Mouse (Mus musculus): ENCODE results near the gene Rpl23. TPM values are rescaled to one million over a fixed set of nuclear protein-coding genes. Genes with fewer than 3 reads are reported as not detected.

Gene Rpl23
- polyA plus RNA-seq, 1 experiment from 2014 or later, result 363 TPM

- Histone ChIP-seq H3K4me2 (ENCODE audit: low read length) (no peak overlapping the region), H3K27ac (replicated peaks; ENCODE audit: low read depth, low read length) (0 out of 2 replicates have a peak overlapping the region, but pooled peaks have one; percentile 17), H3K27me3 (ENCODE audit: control insufficient read depth, insufficient read depth, low read length) (no peaks in the 10 kb centered on the region), H3K4me1 (ENCODE audit: control insufficient read depth, insufficient read depth, low read length) (no peaks in the 10 kb centered on the region), H3K4me3 (replicated peaks; ENCODE audit: low read depth, low read length) (no peak overlapping the region), H3K9me3 (ENCODE audit: control insufficient read depth, low read length) (no peaks in the 10 kb centered on the region), H3K36me3 (ENCODE audit: control insufficient read depth, insufficient read depth, low read length) (peaks cover 66% of the 10 kb centered on the region), H3K9ac (replicated peaks; ENCODE audit: low read length) (no peak overlapping the region)
- no peak for ATAC-seq (ENCODE audit: low FRiP score, low TSS enrichment)
- WGBS, result 77% methylated on average over 6 of the region's 6 CpGs
- no peak for DNase-seq
Measured at GRCm38 (mm10) chr11:97824895-97825294, 42.7 kb upstream of the Rpl23 start.

- Histone ChIP-seq H3K9me3 (ENCODE audit: control insufficient read depth, low read length) (no peaks in the 10 kb centered on the region), H3K9ac (replicated peaks; ENCODE audit: low read length) (no peak overlapping the region), H3K4me2 (ENCODE audit: low read length) (no peak overlapping the region), H3K27ac (replicated peaks; ENCODE audit: low read depth, low read length) (no peak overlapping the region), H3K36me3 (ENCODE audit: control insufficient read depth, insufficient read depth, low read length) (peaks cover 64% of the 10 kb centered on the region), H3K27me3 (ENCODE audit: control insufficient read depth, insufficient read depth, low read length) (no peaks in the 10 kb centered on the region), H3K4me1 (ENCODE audit: control insufficient read depth, insufficient read depth, low read length) (no peaks in the 10 kb centered on the region), H3K4me3 (replicated peaks; ENCODE audit: low read depth, low read length) (no peak overlapping the region)
- 96% methylated on average over 11 of the region's 11 CpGs for WGBS
- DNase-seq, result no peak
- ATAC-seq (ENCODE audit: low FRiP score, low TSS enrichment), result no peak
Measured at GRCm38 (mm10) chr11:97824168-97824567, 41.9 kb upstream of the Rpl23 start.

GRCm38 (mm10) chr11:97822840-97823603 lies 40.8 kb upstream of the Rpl23 start:
- H3K9me3 ChIP-seq (ENCODE audit: control insufficient read depth, low read length), result no peaks in the 10 kb centered on the region
- H3K27me3 ChIP-seq (ENCODE audit: control insufficient read depth, insufficient read depth, low read length), result no peaks in the 10 kb centered on the region
- no peak overlapping the region for H3K4me2 ChIP-seq (ENCODE audit: low read length)
- H3K4me3 ChIP-seq (replicated peaks; ENCODE audit: low read depth, low read length), result no peak overlapping the region
- peaks cover 65% of the 10 kb centered on the region for H3K36me3 ChIP-seq (ENCODE audit: control insufficient read depth, insufficient read depth, low read length)
- H3K9ac ChIP-seq (replicated peaks; ENCODE audit: low read length), result no peak overlapping the region
- H3K27ac ChIP-seq (replicated peaks; ENCODE audit: low read depth, low read length), result no peak overlapping the region
- peaks cover 9% of the 10 kb centered on the region for H3K4me1 ChIP-seq (ENCODE audit: control insufficient read depth, insufficient read depth, low read length)
- 75% methylated on average over 20 of the region's 20 CpGs for WGBS
- ATAC-seq (ENCODE audit: low FRiP score, low TSS enrichment) (no peak), DNase-seq (no peak)

GRCm38 (mm10) chr11:97821401-97822064 lies 39.3 kb upstream of the Rpl23 start:
- Histone ChIP-seq H3K27ac (replicated peaks; ENCODE audit: low read depth, low read length) (no peak overlapping the region), H3K9ac (replicated peaks; ENCODE audit: low read length) (no peak overlapping the region), H3K36me3 (ENCODE audit: control insufficient read depth, insufficient read depth, low read length) (peaks cover 68% of the 10 kb centered on the region), H3K4me1 (ENCODE audit: control insufficient read depth, insufficient read depth, low read length) (peaks cover 16% of the 10 kb centered on the region), H3K27me3 (ENCODE audit: control insufficient read depth, insufficient read depth, low read length) (no peaks in the 10 kb centered on the region), H3K4me3 (replicated peaks; ENCODE audit: low read depth, low read length) (no peak overlapping the region), H3K9me3 (ENCODE audit: control insufficient read depth, low read length) (no peaks in the 10 kb centered on the region), H3K4me2 (ENCODE audit: low read length) (no peak overlapping the region)
- ATAC-seq (ENCODE audit: low FRiP score, low TSS enrichment) (no peak), DNase-seq (no peak)
- WGBS, result 90% methylated on average over 8 of the region's 8 CpGs

DNA sequence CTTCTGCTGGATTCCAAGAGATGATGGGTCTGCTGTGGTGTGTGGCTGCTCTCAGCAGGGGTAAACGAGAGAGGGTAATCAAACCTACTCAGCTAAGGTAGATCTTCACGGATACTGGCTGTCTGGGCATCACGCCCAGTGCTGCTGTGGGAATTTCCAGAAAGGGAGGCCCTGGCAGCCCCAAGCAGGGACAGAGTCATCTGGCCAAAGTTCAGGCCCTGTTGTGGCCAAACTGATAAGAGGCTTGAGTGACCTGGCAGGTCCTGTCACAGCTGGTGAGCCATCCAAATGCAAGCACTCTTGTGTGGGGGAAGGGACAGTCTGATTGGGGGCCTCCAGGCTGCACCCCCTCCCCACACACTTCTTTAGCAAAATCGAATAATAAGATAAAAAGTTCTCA lies 38.6 kb upstream of the Rpl23 start:
- H3K9me3 ChIP-seq (ENCODE audit: control insufficient read depth, low read length), result no peaks in the 10 kb centered on the region
- peaks cover 20% of the 10 kb centered on the region for H3K4me1 ChIP-seq (ENCODE audit: control insufficient read depth, insufficient read depth, low read length)
- DNase-seq (no peak), ATAC-seq (ENCODE audit: low FRiP score, low TSS enrichment) (no peak)
- no peaks in the 10 kb centered on the region for H3K27me3 ChIP-seq (ENCODE audit: control insufficient read depth, insufficient read depth, low read length)
- H3K4me2 ChIP-seq (ENCODE audit: low read length), result no peak overlapping the region
- peaks cover 68% of the 10 kb centered on the region for H3K36me3 ChIP-seq (ENCODE audit: control insufficient read depth, insufficient read depth, low read length)
- 70% methylated on average over 4 of the region's 4 CpGs for WGBS
- H3K27ac ChIP-seq (replicated peaks; ENCODE audit: low read depth, low read length), result no peak overlapping the region
- H3K9ac ChIP-seq (replicated peaks; ENCODE audit: low read length), result no peak overlapping the region
- no peak overlapping the region for H3K4me3 ChIP-seq (replicated peaks; ENCODE audit: low read depth, low read length)

DNA sequence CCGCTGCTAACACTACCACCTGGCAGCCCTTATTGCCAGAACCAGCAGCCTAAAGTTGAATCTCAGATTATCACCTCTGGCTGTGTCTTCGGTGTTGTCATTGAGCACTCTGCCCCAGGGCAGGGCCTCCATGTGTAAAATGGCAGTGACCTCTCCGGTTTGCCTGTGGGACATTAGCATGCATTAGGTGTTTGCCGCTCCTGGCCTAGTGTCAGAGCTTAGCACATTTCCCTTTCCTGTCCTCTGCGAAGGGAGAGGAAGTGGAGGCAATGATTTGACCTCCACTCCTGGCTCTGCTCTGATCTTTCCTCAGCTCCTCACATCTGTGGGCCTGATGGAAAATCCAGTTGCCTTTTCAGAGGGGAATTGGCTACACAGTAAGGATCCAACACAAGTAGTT lies 37.7 kb upstream of the Rpl23 start:
- H3K27ac ChIP-seq (replicated peaks; ENCODE audit: low read depth, low read length), result no peak overlapping the region

GRCm38 (mm10) chr11:97819102-97819501 lies 36.9 kb upstream of the Rpl23 start:
- Histone ChIP-seq H3K4me1 (ENCODE audit: control insufficient read depth, insufficient read depth, low read length) (peaks cover 21% of the 10 kb centered on the region), H3K36me3 (ENCODE audit: control insufficient read depth, insufficient read depth, low read length) (peaks cover 66% of the 10 kb centered on the region), H3K9me3 (ENCODE audit: control insufficient read depth, low read length) (no peaks in the 10 kb centered on the region), H3K4me3 (replicated peaks; ENCODE audit: low read depth, low read length) (no peak overlapping the region), H3K27me3 (ENCODE audit: control insufficient read depth, insufficient read depth, low read length) (no peaks in the 10 kb centered on the region), H3K4me2 (ENCODE audit: low read length) (no peak overlapping the region), H3K9ac (replicated peaks; ENCODE audit: low read length) (no peak overlapping the region), H3K27ac (replicated peaks; ENCODE audit: low read depth, low read length) (peak overlapping the region; percentile 68)
- DNase-seq (no peak), ATAC-seq (ENCODE audit: low FRiP score, low TSS enrichment) (no peak)
- WGBS, result 40% methylated on average over 4 of the region's 4 CpGs

More for the DNA sequence above, 37.7 kb upstream of the Rpl23 start:
- Histone ChIP-seq H3K4me2 (ENCODE audit: low read length) (no peak overlapping the region), H3K9me3 (ENCODE audit: control insufficient read depth, low read length) (no peaks in the 10 kb centered on the region), H3K27me3 (ENCODE audit: control insufficient read depth, insufficient read depth, low read length) (no peaks in the 10 kb centered on the region), H3K9ac (replicated peaks; ENCODE audit: low read length) (no peak overlapping the region), H3K36me3 (ENCODE audit: control insufficient read depth, insufficient read depth, low read length) (peaks cover 68% of the 10 kb centered on the region), H3K4me3 (replicated peaks; ENCODE audit: low read depth, low read length) (no peak overlapping the region), H3K4me1 (ENCODE audit: control insufficient read depth, insufficient read depth, low read length) (peaks cover 20% of the 10 kb centered on the region)
- no peak for DNase-seq
- 77% methylated on average over 5 of the region's 5 CpGs for WGBS
- no peak for ATAC-seq (ENCODE audit: low FRiP score, low TSS enrichment)

GRCm38 (mm10) chr11:97818571-97818970 lies 36.3 kb upstream of the Rpl23 start:
- Histone ChIP-seq H3K4me3 (replicated peaks; ENCODE audit: low read depth, low read length) (no peak overlapping the region), H3K4me1 (ENCODE audit: control insufficient read depth, insufficient read depth, low read length) (peaks cover 25% of the 10 kb centered on the region), H3K27ac (replicated peaks; ENCODE audit: low read depth, low read length) (peak overlapping the region; percentile 68), H3K9ac (replicated peaks; ENCODE audit: low read length) (peak overlapping the region; percentile 36; the same call in 1 of the 2 replicates), H3K4me2 (ENCODE audit: low read length) (no peak overlapping the region), H3K27me3 (ENCODE audit: control insufficient read depth, insufficient read depth, low read length) (no peaks in the 10 kb centered on the region), H3K36me3 (ENCODE audit: control insufficient read depth, insufficient read depth, low read length) (peaks cover 65% of the 10 kb centered on the region), H3K9me3 (ENCODE audit: control insufficient read depth, low read length) (no peaks in the 10 kb centered on the region)
- ATAC-seq (ENCODE audit: low FRiP score, low TSS enrichment) (no peak), DNase-seq (peak; percentile 73)
- WGBS, result 8% methylated on average over 4 of the region's 4 CpGs

GRCm38 (mm10) chr11:97818003-97818402 lies 35.8 kb upstream of the Rpl23 start:
- Histone ChIP-seq H3K9me3 (ENCODE audit: control insufficient read depth, low read length) (no peaks in the 10 kb centered on the region), H3K4me2 (ENCODE audit: low read length) (no peak overlapping the region), H3K36me3 (ENCODE audit: control insufficient read depth, insufficient read depth, low read length) (peaks cover 62% of the 10 kb centered on the region), H3K4me3 (replicated peaks; ENCODE audit: low read depth, low read length) (no peak overlapping the region), H3K27me3 (ENCODE audit: control insufficient read depth, insufficient read depth, low read length) (no peaks in the 10 kb centered on the region), H3K9ac (replicated peaks; ENCODE audit: low read length) (no peak overlapping the region; the same call in 1 of the 2 replicates), H3K4me1 (ENCODE audit: control insufficient read depth, insufficient read depth, low read length) (peaks cover 30% of the 10 kb centered on the region), H3K27ac (replicated peaks; ENCODE audit: low read depth, low read length) (peak overlapping the region; percentile 68)
- ATAC-seq (ENCODE audit: low FRiP score, low TSS enrichment) (no peak), DNase-seq (no peak)
- 11% methylated on average over 6 of the region's 6 CpGs for WGBS

Data from midbrain, embryonic 14.5 days (tissue).